Mouse (Mus musculus): Measurements from ENCODE around the gene Ppox.

DNA sequence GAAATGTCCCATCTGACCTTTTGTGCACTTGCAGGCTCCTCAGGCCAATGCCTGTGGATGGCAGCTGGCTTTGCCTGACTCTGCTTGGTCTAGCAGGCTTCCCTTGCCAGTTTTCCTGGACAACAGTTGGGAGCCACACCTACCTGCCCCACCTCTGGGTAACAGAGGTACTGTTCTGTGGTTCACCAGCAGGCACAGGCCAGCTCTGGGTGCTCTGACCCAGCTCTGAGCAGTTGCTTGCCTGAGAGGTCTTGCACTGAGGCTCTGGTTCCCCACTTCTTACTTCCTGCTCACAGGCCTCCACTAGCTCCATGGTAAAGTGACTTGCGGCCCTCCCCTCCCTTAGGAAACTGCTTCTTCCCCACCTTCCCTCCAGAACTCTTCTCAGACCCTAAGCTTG, 41.0 kb upstream of the Ppox start:
- TF ChIP-seq CTCF (IDR thresholded peaks at IDR 0.05; ENCODE audit: control insufficient read depth, insufficient read depth, insufficient read length) = no peak
- TF ChIP-seq MYOD1 (IDR thresholded peaks at IDR 0.05; ENCODE audit: control insufficient read depth, insufficient read length, low read depth) = no peak
- no peak for TF ChIP-seq CEBPB (IDR thresholded peaks at IDR 0.05; ENCODE audit: low read depth)
- no peak for TF ChIP-seq MAX (IDR thresholded peaks at IDR 0.05)
- no peak for TF ChIP-seq FOSL1 (IDR thresholded peaks at IDR 0.05; ENCODE audit: insufficient read depth, low read length, poor library complexity, severe bottlenecking)
- no peak for TF ChIP-seq MYOG (IDR thresholded peaks at IDR 0.05; ENCODE audit: control insufficient read depth, extremely low read depth, insufficient read length)
- no peak for TF ChIP-seq USF1 (IDR thresholded peaks at IDR 0.05; ENCODE audit: low read depth)
